Mouse (Mus musculus): ENCODE measurements around the gene Grip2. TPM values are rescaled to one million over a fixed set of nuclear protein-coding genes. Genes with fewer than 3 reads are reported as not detected.

Grip2 gene
- polyA plus RNA-seq, 1 experiment = not detected

GRCm38 (mm10) chr6:91762051-91762742 is 64.9 kb downstream of the Grip2 start:
- TF ChIP-seq CTCF (IDR thresholded peaks at IDR 0.05; ENCODE audit: low read depth, low read length) (no peak), POLR2A (IDR thresholded peaks at IDR 0.05; ENCODE audit: borderline replicate concordance, low read depth, low read length) (no peak)
- Histone ChIP-seq H3K27ac (ENCODE audit: insufficient read depth, low read depth, low read length) (no peak overlapping the region), H3K4me3 (ENCODE audit: insufficient read depth, low read length) (no peak overlapping the region), H3K4me1 (ENCODE audit: control insufficient read depth, insufficient read depth, low read length) (peaks cover 2% of the 10 kb centered on the region)

DNA sequence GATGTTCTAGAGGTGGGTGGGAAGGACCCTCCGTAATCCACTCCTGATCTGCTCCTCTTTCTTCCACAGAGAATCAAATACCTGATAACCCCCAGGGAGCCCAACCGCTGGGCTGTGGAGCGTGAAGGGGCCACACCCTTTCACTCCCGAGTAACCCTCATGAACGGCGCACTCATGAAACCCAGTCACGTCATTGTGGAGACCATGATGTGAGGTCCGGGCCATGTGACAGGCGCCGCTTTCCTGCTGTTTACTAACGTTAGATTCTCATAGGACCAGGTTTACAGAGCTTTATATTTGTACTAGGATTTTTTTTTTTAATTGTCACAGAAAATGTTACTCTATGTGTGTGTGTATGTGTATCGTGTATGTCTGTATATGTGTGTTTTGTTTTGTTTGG is 72.2 kb downstream of the Grip2 start:
- peaks cover 24% of the 10 kb centered on the region for H3K4me1 ChIP-seq (ENCODE audit: control insufficient read depth, insufficient read depth, low read length)
- no peak overlapping the region for H3K4me3 ChIP-seq (ENCODE audit: insufficient read depth, low read length)
- no peak overlapping the region for H3K27ac ChIP-seq (ENCODE audit: insufficient read depth, low read depth, low read length)
- TF ChIP-seq POLR2A (IDR thresholded peaks at IDR 0.05; ENCODE audit: borderline replicate concordance, low read depth, low read length) (no peak), CTCF (IDR thresholded peaks at IDR 0.05; ENCODE audit: low read depth, low read length) (no peak)

GRCm38 (mm10) chr6:91754098-91754497 is 73.0 kb downstream of the Grip2 start:
- Histone ChIP-seq H3K27ac (ENCODE audit: insufficient read depth, low read depth, low read length) (no peak overlapping the region), H3K4me3 (ENCODE audit: insufficient read depth, low read length) (no peak overlapping the region), H3K4me1 (ENCODE audit: control insufficient read depth, insufficient read depth, low read length) (peaks cover 24% of the 10 kb centered on the region)
- TF ChIP-seq POLR2A (IDR thresholded peaks at IDR 0.05; ENCODE audit: borderline replicate concordance, low read depth, low read length) (no peak), CTCF (IDR thresholded peaks at IDR 0.05; ENCODE audit: low read depth, low read length) (no peak)

DNA sequence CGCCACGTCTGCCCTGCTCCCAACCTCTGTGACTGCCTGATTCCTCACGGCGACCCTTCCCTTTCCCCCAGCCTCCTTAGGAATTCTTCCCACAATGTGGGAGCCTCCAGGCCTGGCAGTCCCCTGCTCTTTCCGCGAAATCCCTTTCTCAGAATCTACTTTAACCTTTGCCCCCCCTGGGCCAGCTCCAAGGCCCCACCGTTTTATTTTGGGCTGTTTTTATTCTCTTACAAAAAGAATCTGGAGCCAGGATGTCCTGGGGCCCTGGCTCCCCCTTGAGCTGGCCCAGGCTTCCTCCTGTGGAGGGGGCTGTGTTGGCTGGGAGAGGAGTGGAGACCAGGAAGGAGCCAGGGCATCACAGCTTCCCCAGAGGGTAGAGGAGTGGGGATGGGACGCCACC is 74.2 kb downstream of the Grip2 start:
- H3K4me3 ChIP-seq (ENCODE audit: insufficient read depth, low read length) = no peak overlapping the region
- peaks cover 24% of the 10 kb centered on the region for H3K4me1 ChIP-seq (ENCODE audit: control insufficient read depth, insufficient read depth, low read length)
- H3K27ac ChIP-seq (ENCODE audit: insufficient read depth, low read depth, low read length) = no peak overlapping the region
- TF ChIP-seq POLR2A (IDR thresholded peaks at IDR 0.05; ENCODE audit: borderline replicate concordance, low read depth, low read length) = no peak
- no peak for TF ChIP-seq CTCF (IDR thresholded peaks at IDR 0.05; ENCODE audit: low read depth, low read length)

- Histone ChIP-seq H3K27ac (ENCODE audit: insufficient read depth, low read depth, low read length) (no peak overlapping the region), H3K4me1 (ENCODE audit: control insufficient read depth, insufficient read depth, low read length) (peaks cover 24% of the 10 kb centered on the region), H3K4me3 (ENCODE audit: insufficient read depth, low read length) (no peak overlapping the region)
- TF ChIP-seq CTCF (IDR thresholded peaks at IDR 0.05; ENCODE audit: low read depth, low read length) (no peak), POLR2A (IDR thresholded peaks at IDR 0.05; ENCODE audit: borderline replicate concordance, low read depth, low read length) (no peak)
Measured at GRCm38 (mm10) chr6:91750976-91751375, 76.1 kb downstream of the Grip2 start.

DNA sequence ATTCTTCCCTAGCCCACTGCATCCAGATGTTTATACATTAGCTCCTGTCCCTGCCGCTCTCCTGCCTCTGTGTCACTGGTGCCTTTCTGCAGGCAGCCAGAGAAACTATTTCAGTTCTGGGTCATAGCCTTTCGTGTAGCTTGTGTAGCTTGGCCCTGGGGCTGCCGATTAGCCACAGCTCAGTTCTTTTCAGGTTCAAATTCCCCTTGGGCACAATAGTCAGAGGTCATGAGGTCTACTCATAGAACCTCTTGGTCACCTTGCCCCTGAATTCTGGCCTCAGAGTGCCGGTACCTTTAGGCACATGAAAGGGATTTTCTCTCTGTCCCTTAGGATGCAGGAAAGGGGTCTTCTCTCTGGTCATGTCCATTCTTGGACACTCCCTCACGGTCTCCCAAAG is 80.3 kb downstream of the Grip2 start:
- Histone ChIP-seq H3K4me3 (ENCODE audit: insufficient read depth, low read length) (no peak overlapping the region), H3K4me1 (ENCODE audit: control insufficient read depth, insufficient read depth, low read length) (no peaks in the 10 kb centered on the region), H3K27ac (ENCODE audit: insufficient read depth, low read depth, low read length) (no peak overlapping the region)
- TF ChIP-seq CTCF (IDR thresholded peaks at IDR 0.05; ENCODE audit: low read depth, low read length) = no peak
- TF ChIP-seq POLR2A (IDR thresholded peaks at IDR 0.05; ENCODE audit: borderline replicate concordance, low read depth, low read length) = no peak

DNA sequence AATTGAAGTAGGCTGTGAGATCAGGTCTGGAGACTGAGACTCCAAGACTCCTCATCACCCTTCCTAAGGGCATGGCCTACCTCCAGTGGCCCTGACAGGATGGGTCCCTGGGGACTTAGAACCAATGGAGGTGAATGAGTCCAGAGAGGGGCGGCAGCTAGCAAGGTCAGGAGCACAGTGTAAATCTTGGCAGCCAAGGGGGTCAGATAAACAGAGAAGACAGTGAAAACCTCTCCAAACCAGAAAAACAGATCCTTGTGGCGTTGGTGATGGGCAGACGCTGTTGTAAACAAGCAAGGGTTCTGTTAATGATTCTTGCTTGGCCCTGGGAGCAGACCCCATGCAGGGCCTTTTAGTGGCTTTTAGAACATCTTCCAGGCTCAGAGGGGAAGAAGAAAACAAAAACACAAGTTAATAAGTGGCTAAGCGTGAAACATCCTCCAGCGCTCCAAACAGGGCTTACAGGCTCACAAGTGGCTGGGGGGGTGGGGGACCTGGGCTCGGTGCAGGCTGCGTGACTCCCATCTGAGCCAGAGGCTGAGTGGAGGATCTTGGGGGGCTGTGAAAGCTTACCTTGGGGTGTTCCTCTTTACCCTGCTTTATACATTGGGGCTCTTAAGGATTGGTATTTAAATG is 81.0 kb downstream of the Grip2 start:
- no peaks in the 10 kb centered on the region for H3K4me1 ChIP-seq (ENCODE audit: control insufficient read depth, insufficient read depth, low read length)
- H3K27ac ChIP-seq (ENCODE audit: insufficient read depth, low read depth, low read length) = no peak overlapping the region
- no peak overlapping the region for H3K4me3 ChIP-seq (ENCODE audit: insufficient read depth, low read length)
- no peak for TF ChIP-seq CTCF (IDR thresholded peaks at IDR 0.05; ENCODE audit: low read depth, low read length)
- no peak for TF ChIP-seq POLR2A (IDR thresholded peaks at IDR 0.05; ENCODE audit: borderline replicate concordance, low read depth, low read length)

DNA sequence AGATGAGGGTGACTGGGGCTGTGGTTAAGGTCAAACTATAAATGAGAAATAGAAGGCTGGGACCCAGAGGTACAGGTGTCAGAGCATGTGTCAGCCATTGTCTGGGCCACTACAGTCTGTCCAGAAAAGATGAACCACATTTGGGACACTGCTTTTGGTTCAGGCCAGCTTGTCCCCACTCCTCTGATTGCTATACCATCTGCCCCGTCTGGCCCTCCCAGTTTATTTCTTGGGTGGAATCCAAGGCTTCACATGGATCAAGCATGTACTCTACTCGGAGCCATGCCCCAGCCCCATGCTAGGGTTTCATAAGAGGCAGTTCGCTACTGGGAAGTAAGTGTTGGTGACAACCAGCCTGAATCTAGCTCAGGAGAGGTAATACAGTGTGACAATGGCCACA is 81.8 kb downstream of the Grip2 start:
- Histone ChIP-seq H3K4me1 (ENCODE audit: control insufficient read depth, insufficient read depth, low read length) (peaks cover 6% of the 10 kb centered on the region), H3K27ac (ENCODE audit: insufficient read depth, low read depth, low read length) (no peak overlapping the region), H3K4me3 (ENCODE audit: insufficient read depth, low read length) (no peak overlapping the region)
- TF ChIP-seq CTCF (IDR thresholded peaks at IDR 0.05; ENCODE audit: low read depth, low read length) (no peak), POLR2A (IDR thresholded peaks at IDR 0.05; ENCODE audit: borderline replicate concordance, low read depth, low read length) (no peak)

DNA sequence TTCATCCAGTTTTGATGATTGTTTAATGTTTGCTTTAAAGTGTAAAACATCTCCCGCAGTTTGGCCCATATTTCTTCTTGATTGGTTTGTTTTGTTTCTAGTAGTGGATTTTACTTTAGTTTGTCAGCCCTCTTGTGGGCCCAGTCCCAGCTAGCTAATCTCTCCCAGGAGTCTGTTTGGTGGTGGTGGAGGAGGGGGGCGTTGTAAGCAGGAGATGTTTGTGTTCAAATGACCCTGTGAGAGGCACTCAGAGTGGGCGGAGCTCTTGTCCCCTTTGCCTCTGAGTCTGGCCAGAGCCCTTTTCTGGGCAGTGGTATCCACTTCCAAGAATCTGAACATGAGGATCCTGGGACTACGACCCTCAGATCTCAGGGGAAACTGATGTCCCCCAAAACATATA is 83.2 kb downstream of the Grip2 start:
- peaks cover 14% of the 10 kb centered on the region for H3K4me1 ChIP-seq (ENCODE audit: control insufficient read depth, insufficient read depth, low read length)
- TF ChIP-seq CTCF (IDR thresholded peaks at IDR 0.05; ENCODE audit: low read depth, low read length) = no peak
- no peak for TF ChIP-seq POLR2A (IDR thresholded peaks at IDR 0.05; ENCODE audit: borderline replicate concordance, low read depth, low read length)
- no peak overlapping the region for H3K27ac ChIP-seq (ENCODE audit: insufficient read depth, low read depth, low read length)
- H3K4me3 ChIP-seq (ENCODE audit: insufficient read depth, low read length) = no peak overlapping the region

- Histone ChIP-seq H3K4me1 (ENCODE audit: control insufficient read depth, insufficient read depth, low read length) (peaks cover 18% of the 10 kb centered on the region), H3K4me3 (ENCODE audit: insufficient read depth, low read length) (no peak overlapping the region), H3K27ac (ENCODE audit: insufficient read depth, low read depth, low read length) (no peak overlapping the region)
- TF ChIP-seq CTCF (IDR thresholded peaks at IDR 0.05; ENCODE audit: low read depth, low read length) (no peak), POLR2A (IDR thresholded peaks at IDR 0.05; ENCODE audit: borderline replicate concordance, low read depth, low read length) (no peak)
Measured at GRCm38 (mm10) chr6:91742995-91743394, 84.1 kb downstream of the Grip2 start.

Measured in bone marrow macrophage, adult 2 months (primary cell).